Mouse (Mus musculus): ENCODE data around the gene Tppp2. TPM values are rescaled to one million over a fixed set of nuclear protein-coding genes. Genes with fewer than 3 reads are reported as not detected.

Gene Tppp2
- total and polyA plus RNA-seq, 2 experiments from 2014 or later, result not detected

DNA sequence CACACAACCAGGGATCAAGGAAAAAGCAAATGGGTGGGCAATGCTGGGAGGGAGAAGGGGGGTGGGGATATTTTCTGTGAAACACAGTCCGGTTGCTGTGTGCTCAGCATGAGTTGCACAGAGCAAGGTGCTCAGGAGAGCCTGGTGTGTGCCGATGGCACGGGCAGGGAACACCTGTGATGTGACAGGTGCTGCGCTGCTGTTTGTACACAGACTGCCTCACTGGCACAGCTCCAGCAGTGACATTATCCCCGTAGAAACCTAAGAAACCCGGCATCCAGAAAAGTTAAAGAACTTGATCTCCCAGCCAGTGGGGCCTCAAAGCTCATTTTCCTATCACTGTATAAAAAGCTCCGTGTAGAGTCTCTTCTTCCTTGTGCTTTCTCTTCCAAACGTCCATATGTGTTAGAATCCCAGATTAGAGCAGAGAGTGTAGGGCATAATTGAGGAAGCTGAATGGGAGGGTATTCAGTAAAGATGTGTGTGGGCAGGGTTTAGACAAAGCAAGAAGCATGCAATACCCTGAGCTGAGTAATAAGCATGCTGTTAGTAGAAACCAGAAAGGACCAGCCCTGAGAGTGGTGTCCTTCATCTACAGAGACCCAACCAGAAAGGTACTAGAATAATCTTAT, 21.6 kb upstream of the Tppp2 start:
- H3K36me3 ChIP-seq (ENCODE audit: insufficient read depth), result peaks cover 20% of the 10 kb centered on the region

DNA sequence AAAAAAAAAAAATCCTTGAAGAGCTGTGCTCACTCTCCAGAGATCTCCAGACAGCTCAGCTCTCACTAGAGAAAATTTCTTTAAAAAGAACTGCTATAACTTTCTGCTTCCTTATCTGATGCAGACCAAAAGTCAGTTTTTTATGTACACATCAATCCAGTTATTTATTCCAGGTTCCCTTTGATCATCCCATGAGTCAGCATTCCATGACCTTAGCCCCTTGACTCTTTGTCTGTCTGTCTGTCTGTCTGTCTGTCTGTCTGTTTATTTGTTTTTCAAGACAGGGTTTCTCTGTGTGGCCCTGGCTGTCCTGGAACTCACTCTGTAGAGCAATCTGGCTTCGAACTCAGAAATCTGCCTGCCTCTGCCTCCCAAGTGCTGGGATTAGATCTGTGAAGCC, 18.9 kb upstream of the Tppp2 start:
- WGBS, result 90% methylated on average over 1 of the region's 1 CpGs
- H3K4me1 ChIP-seq (ENCODE audit: insufficient read depth), result no peaks in the 10 kb centered on the region
- H3K27me3 ChIP-seq (ENCODE audit: insufficient read depth, low read length), result no peaks in the 10 kb centered on the region
- H3K36me3 ChIP-seq (ENCODE audit: insufficient read depth), result 0 out of 2 replicates have a peak, but pooled peaks cover 3% of the 10 kb centered on the region
- H3K27ac ChIP-seq (ENCODE audit: low read depth, low read length), result no peak overlapping the region
- DNase-seq (no peak), ATAC-seq (no peak)
- no peak for TF ChIP-seq CTCF (IDR thresholded peaks at IDR 0.05; ENCODE audit: low read depth)
- H3K9ac ChIP-seq, result no peak overlapping the region
- H3K4me3 ChIP-seq (ENCODE audit: low read depth, low read length), result no peak overlapping the region
- no peak overlapping the region for H3K4me2 ChIP-seq (ENCODE audit: low read depth)
- H3K9me3 ChIP-seq (ENCODE audit: low read length), result no peaks in the 10 kb centered on the region

More for the DNA sequence above, 21.6 kb upstream of the Tppp2 start:
- H3K9me3 ChIP-seq (ENCODE audit: low read length), result no peaks in the 10 kb centered on the region
- ATAC-seq, result no peak
- H3K27me3 ChIP-seq (ENCODE audit: insufficient read depth, low read length), result no peaks in the 10 kb centered on the region
- no peak overlapping the region for H3K27ac ChIP-seq (ENCODE audit: low read depth, low read length)
- no peak overlapping the region for H3K4me2 ChIP-seq (ENCODE audit: low read depth)
- no peak for DNase-seq
- H3K4me1 ChIP-seq (ENCODE audit: insufficient read depth), result no peaks in the 10 kb centered on the region
- TF ChIP-seq CTCF (IDR thresholded peaks at IDR 0.05; ENCODE audit: low read depth), result no peak
- H3K4me3 ChIP-seq (ENCODE audit: low read depth, low read length), result no peak overlapping the region
- no peak overlapping the region for H3K9ac ChIP-seq
- WGBS, result 58% methylated on average over 8 of the region's 8 CpGs

- Histone ChIP-seq H3K4me3 (ENCODE audit: low read depth, low read length) (no peak overlapping the region), H3K36me3 (ENCODE audit: insufficient read depth) (peaks cover 15% of the 10 kb centered on the region; the same call in 1 of the 2 replicates), H3K27me3 (ENCODE audit: insufficient read depth, low read length) (no peaks in the 10 kb centered on the region), H3K4me2 (ENCODE audit: low read depth) (no peak overlapping the region), H3K27ac (ENCODE audit: low read depth, low read length) (no peak overlapping the region), H3K9me3 (ENCODE audit: low read length) (no peaks in the 10 kb centered on the region), H3K4me1 (ENCODE audit: insufficient read depth) (no peaks in the 10 kb centered on the region), H3K9ac (no peak overlapping the region)
- TF ChIP-seq CTCF (IDR thresholded peaks at IDR 0.05; ENCODE audit: low read depth), result peak; percentile 91
- DNase-seq (peak; percentile 78), ATAC-seq (peak; percentile 79)
- 58% methylated on average over 9 of the region's 9 CpGs for WGBS
Observed at GRCm38 (mm10) chr14:51902806-51903710, 15.2 kb upstream of the Tppp2 start.

- no peak overlapping the region for H3K27ac ChIP-seq (ENCODE audit: low read depth, low read length)
- H3K4me1 ChIP-seq (ENCODE audit: insufficient read depth), result no peaks in the 10 kb centered on the region
- DNase-seq (no peak), ATAC-seq (no peak)
- H3K27me3 ChIP-seq (ENCODE audit: insufficient read depth, low read length), result no peaks in the 10 kb centered on the region
- no peak overlapping the region for H3K4me2 ChIP-seq (ENCODE audit: low read depth)
- TF ChIP-seq CTCF (IDR thresholded peaks at IDR 0.05; ENCODE audit: low read depth), result no peak
- H3K9me3 ChIP-seq (ENCODE audit: low read length), result no peaks in the 10 kb centered on the region
- 93% methylated on average over 9 of the region's 9 CpGs for WGBS
- no peak overlapping the region for H3K9ac ChIP-seq
- peaks cover 17% of the 10 kb centered on the region; the same call in 1 of the 2 replicates for H3K36me3 ChIP-seq (ENCODE audit: insufficient read depth)
- H3K4me3 ChIP-seq (ENCODE audit: low read depth, low read length), result no peak overlapping the region
Observed at GRCm38 (mm10) chr14:51903782-51904181, 14.4 kb upstream of the Tppp2 start.

- Histone ChIP-seq H3K9ac (no peak overlapping the region), H3K4me1 (ENCODE audit: insufficient read depth) (no peaks in the 10 kb centered on the region), H3K27ac (ENCODE audit: low read depth, low read length) (no peak overlapping the region), H3K36me3 (ENCODE audit: insufficient read depth) (peaks cover 24% of the 10 kb centered on the region; the same call in 1 of the 2 replicates), H3K4me3 (ENCODE audit: low read depth, low read length) (no peak overlapping the region), H3K4me2 (ENCODE audit: low read depth) (no peak overlapping the region), H3K9me3 (ENCODE audit: low read length) (no peaks in the 10 kb centered on the region), H3K27me3 (ENCODE audit: insufficient read depth, low read length) (no peaks in the 10 kb centered on the region)
- peak; percentile 44; the same call in 1 of the 2 replicates for TF ChIP-seq CTCF (IDR thresholded peaks at IDR 0.05; ENCODE audit: low read depth)
- 71% methylated on average over 7 of the region's 7 CpGs for WGBS
- DNase-seq (peak; percentile 15), ATAC-seq (0 out of 2 replicates have a peak, but pooled peaks have one; percentile 47)
Observed at GRCm38 (mm10) chr14:51904706-51905105, 13.5 kb upstream of the Tppp2 start.

DNA sequence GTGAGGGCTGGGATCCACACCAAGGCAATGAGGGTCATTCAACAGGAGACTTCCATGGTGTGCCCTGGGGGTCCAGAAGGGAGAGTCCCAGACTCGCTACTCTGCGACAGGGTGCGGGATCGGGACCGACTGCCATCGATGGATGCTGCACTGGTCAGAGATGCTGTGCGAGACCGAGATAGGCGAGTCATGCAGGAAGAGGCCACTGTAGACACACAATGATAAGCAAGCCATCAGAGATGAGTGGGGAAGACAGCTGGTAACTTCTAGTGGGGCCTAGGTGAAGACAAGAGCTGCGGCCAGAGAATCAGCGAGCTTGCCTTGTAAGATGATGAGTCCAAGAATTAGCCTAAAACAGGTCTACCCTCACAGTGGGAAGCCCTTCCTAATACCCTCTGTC, 12.1 kb upstream of the Tppp2 start:
- 92% methylated on average over 11 of the region's 11 CpGs for WGBS
- H3K4me3 ChIP-seq (ENCODE audit: low read depth, low read length), result no peak overlapping the region
- ATAC-seq, result no peak
- no peak overlapping the region for H3K27ac ChIP-seq (ENCODE audit: low read depth, low read length)
- H3K27me3 ChIP-seq (ENCODE audit: insufficient read depth, low read length), result no peaks in the 10 kb centered on the region
- H3K4me1 ChIP-seq (ENCODE audit: insufficient read depth), result no peaks in the 10 kb centered on the region
- H3K9me3 ChIP-seq (ENCODE audit: low read length), result no peaks in the 10 kb centered on the region
- H3K4me2 ChIP-seq (ENCODE audit: low read depth), result no peak overlapping the region
- DNase-seq, result no peak
- H3K9ac ChIP-seq, result no peak overlapping the region
- TF ChIP-seq CTCF (IDR thresholded peaks at IDR 0.05; ENCODE audit: low read depth), result no peak
- H3K36me3 ChIP-seq (ENCODE audit: insufficient read depth), result peaks cover 25% of the 10 kb centered on the region; the same call in 1 of the 2 replicates

- ATAC-seq, result no peak
- H3K4me2 ChIP-seq (ENCODE audit: low read depth), result peak overlapping the region; percentile 94; the same call in 1 of the 2 replicates
Observed at GRCm38 (mm10) chr14:51911301-51911700, 6.9 kb upstream of the Tppp2 start.

More at GRCm38 (mm10) chr14:51911301-51911700, 6.9 kb upstream of the Tppp2 start:
- DNase-seq, result no peak
- no peaks in the 10 kb centered on the region for H3K9me3 ChIP-seq (ENCODE audit: low read length)
- no peaks in the 10 kb centered on the region for H3K27me3 ChIP-seq (ENCODE audit: insufficient read depth, low read length)
- H3K4me3 ChIP-seq (ENCODE audit: low read depth, low read length), result no peak overlapping the region
- no peak overlapping the region for H3K27ac ChIP-seq (ENCODE audit: low read depth, low read length)
- H3K9ac ChIP-seq, result no peak overlapping the region
- peaks cover 5% of the 10 kb centered on the region for H3K4me1 ChIP-seq (ENCODE audit: insufficient read depth)
- no peak for TF ChIP-seq CTCF (IDR thresholded peaks at IDR 0.05; ENCODE audit: low read depth)
- WGBS, result 79% methylated on average over 10 of the region's 10 CpGs
- peaks cover 21% of the 10 kb centered on the region; the same call in 1 of the 2 replicates for H3K36me3 ChIP-seq (ENCODE audit: insufficient read depth)
